Mouse (Mus musculus) embryo, embryonic 10 days (tissue): Measurements from ENCODE around the gene Arrdc5.

Source experiments
- DNase-seq: peaks from one replicate; pipeline ENCODE4 v3.0.0-alpha.2; 2015; ENCODE audit warnings: low spot score

Arrdc5 gene

DNA sequence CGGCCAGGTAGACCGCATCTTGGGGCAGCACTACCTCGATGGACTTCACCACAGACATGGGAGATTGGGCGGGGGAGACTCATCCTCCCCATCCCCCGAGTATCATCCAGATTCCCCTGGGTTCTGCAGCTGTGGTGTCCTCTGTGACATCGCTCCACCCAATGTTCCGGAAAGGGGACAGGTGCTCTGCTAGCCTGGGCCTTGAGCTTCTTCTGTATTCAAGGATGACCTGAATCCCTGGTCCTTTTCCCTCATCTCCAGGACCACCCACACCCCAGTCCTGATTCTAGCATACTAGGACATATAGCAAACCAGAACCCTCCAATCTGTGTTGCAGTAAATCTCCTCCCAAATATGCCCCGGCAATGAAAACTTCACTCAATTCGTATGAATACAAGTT lies at the start of gene Arrdc5:
Gene Arrdc5, minus strand, starts transcription at position 101 of the 400 bp plus-strand sequence.
- no peak for DNase-seq

DNA sequence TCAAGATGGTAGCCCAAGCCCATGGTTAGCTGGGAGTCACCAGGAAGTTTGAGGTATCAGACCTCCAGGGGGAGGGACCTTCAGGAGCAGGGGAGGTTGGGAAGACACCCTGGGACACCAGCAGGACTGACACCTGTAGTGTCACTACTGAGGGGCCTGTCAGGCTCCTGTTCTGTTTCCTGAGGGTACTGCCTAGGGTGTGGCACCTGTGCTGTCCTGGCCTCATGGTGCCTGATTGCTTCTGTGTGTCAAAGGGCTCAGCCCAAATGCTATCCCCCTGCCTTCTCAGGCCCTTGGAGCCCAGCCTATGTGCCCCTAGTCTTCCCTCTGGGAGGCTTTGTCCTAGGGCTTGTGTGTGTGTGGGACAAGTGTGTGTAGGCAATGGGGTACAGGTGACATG lies 48.5 kb upstream of the Arrdc5 start:
- DNase-seq = no peak

DNA sequence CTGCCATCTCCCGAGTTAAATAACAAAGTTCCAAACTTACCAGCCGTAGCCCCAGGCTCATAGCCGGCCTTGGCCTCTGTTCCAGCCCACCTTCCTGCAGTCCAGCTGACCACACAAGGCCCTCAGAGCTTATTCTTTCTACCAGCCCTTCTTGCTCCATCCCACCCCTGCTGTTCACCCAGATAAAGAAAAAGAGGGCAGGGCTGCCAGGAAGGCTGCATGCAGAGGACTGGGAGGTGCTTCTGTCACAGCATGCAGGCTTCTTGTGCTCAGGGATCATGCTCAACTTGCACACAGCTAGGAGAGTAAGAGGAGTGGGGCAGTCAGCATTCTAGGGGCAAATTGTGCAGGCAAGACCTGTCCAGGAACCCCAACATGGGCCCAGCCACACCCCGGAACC lies 48.0 kb upstream of the Arrdc5 start:
- DNase-seq = no peak

DNA sequence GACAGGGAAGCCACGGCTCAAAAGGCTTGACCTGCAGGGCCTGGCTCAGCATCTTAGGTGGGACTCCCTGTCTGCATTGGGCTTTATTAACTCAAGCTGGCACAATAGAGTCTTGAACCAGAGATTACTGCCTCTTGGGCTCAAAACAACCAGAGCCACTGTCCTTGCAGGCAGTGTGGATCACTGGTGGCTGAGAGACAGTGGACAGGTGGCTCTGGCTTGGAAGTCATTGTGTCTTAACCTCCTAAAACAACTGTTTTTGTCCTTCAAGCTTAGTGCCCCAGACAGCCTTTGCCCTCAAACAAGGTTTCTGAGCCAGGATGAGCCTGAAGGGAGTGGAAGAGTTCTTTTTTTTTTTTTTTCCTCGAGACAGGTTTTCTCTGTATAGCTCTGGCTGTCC lies 45.3 kb upstream of the Arrdc5 start:
- DNase-seq = no peak

DNA sequence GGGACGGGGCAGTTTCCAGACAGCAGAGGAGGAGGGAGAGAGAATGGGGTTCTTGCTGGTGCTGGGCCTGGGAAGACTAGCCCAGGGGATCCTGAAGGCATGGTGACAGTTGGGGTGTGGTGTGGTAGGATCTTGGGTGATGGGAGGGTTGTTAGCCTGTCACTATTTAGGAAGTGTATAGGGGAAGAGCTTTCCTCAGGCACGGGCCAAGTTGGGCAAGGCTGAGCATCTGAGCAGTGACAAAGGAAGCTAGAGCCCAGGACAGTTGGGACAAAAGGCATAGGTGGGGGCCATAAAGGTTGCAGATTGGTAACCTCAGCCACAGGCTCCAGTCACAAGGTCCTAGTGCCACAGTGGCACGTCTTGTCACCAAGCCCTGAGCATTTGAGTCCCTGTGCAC lies 43.4 kb upstream of the Arrdc5 start:
- DNase-seq = no peak

DNA sequence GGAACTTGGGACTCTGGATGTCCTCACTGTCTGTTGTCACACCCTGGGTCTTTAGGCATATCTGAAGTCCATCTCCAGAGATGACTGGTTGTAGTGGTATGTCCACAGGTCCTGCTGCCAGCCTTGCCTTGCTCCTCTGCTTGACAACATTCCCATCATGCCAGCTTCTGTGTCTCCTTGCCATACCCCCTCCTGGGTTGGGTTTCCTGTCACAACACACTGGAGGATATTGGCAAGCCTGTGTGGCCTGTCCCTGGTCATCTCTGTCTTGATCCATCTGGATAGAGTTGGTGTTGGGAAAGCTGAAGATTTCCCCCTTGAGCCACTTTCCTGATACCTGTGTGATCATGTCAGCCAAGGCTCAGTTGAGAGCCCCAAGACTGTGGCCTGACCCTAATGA lies 40.6 kb upstream of the Arrdc5 start:
- no peak for DNase-seq

DNA sequence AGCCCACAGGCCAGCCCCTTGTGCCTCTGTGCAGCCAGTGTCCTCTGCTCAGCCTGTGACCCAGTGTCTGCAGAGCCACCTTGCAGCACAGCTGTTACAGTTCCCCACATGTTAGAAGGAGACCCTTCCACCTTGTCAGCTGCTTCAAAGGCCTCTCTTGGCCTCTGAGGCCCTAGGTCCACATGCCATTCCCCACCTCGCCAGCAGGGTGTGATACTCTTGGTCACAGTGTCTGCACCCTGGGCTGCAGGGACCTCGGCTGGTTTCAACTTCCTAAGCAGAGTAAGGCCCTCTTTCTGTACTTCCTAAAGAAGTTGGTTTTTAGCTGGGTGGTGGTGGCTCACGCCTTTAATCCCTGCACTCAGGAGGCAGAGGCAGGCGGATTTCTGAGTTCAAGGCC lies 38.8 kb upstream of the Arrdc5 start:
- peak; percentile 63 for DNase-seq

DNA sequence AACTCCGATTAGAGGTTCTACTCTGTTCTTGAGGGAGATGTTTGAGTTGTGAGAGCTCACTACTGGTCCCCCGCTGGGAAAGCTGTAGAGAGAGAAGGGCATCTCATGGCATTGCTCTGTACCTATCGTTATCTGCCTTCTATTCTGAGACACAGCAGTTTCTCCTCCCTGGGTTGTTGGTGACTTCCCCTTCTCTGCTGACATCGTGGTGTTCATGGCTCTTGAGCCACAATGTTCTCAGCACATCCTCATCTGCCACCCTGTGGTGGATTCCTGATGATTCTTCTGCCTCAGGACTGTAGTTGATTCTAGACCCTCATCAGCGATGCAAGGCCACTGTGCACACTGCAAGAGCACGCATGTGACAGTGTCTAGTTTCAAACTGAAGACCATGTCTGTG lies 37.7 kb upstream of the Arrdc5 start:
- no peak for DNase-seq

DNA sequence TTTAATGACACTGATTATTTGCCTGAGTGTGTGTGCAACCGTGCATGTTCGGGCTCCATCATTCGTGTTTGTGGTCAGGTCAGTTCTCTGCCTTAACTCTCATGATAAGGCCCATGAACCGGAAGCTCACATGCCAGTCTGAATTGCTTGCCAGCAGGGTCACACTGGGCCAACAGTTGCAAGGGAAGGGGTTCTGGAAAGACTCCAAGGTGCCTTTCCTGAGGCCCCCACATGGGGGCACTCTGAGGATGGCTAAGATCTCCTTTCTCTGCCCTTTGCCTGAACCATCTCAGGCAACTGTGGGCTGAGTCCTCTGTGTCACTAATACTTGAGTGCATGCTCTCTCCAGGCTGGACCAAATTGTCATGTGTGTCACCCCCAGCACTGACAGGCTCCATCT lies 37.1 kb upstream of the Arrdc5 start:
- peak; percentile 23 for DNase-seq

DNA sequence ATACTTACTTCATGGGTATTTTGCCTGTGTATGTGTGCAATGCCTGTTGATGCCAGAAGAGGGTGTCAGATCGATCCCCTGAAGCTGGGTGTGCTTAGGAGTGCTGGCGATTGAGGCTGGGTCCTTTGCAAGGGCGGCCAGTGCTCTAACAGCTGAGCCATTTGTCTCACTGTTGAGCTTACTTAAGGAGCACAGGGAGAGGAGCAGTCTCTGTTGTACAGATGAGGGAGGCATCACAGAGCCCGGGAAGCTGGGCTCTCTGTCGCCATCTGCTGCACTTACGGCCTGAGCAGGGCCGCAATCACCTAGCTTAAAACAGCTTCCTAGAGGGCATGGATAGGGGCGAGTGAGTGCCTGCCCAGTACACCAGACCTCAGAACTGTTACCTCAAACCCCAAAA lies 32.9 kb upstream of the Arrdc5 start:
- DNase-seq = peak; percentile 42

DNA sequence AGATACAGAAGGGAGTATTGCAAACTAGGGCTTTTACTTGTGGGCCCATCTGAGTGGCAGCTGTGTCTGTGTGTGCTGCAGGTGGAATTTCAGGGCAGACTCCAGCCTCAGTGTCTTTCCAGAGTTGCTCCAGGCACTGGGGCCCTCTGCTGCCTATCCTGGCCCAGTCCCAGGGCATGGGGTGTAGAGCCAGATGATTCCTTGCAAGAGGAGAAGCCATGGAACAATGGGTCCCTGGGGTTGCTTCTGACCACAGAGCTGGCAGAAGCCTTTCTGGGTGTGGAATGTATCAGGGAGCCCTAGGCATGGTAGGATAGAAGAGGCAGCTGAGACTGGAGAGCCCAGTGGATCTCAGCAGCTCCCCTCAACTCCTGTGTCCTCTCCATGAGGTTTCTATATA lies 31.2 kb upstream of the Arrdc5 start:
- DNase-seq = no peak

DNA sequence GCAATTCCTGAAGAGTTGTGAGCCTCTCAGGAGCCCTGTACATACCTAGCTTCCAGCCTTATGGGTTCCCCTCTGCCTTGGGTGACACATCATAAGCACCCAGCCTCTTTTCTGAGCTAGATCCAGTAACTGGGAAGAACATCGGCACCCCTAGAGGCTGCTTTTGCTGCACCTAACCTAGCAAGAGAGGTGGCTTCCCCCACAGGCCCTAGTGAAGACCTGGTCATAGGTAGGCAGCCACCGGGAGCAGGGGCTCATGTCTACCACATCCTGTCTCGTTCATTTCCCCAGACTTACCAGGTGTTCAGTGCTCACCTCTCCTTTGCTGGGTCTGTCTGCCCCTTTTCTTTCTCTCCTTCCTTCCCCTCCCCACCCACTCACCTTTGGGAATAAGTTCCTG lies 30.3 kb upstream of the Arrdc5 start:
- no peak for DNase-seq

DNA sequence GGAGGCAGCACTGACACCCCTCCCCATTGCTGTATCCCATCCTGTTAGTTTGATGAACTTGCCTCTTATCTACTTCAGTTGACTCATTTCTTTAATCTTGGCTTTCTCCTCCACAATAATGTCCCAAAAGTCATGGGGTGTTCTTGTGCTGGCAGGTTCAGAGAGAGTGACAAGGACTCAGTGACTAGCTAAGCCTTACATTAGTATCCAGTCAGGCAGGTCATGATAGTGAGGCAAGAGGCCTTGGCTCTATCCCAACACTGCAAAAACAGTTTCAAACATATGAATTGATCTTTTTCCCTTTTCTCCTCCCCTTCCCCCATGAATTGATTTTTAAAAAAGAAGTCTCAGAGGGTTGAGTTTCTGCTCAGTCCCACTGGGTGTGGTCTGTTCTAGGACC lies 29.2 kb upstream of the Arrdc5 start:
- no peak for DNase-seq

DNA sequence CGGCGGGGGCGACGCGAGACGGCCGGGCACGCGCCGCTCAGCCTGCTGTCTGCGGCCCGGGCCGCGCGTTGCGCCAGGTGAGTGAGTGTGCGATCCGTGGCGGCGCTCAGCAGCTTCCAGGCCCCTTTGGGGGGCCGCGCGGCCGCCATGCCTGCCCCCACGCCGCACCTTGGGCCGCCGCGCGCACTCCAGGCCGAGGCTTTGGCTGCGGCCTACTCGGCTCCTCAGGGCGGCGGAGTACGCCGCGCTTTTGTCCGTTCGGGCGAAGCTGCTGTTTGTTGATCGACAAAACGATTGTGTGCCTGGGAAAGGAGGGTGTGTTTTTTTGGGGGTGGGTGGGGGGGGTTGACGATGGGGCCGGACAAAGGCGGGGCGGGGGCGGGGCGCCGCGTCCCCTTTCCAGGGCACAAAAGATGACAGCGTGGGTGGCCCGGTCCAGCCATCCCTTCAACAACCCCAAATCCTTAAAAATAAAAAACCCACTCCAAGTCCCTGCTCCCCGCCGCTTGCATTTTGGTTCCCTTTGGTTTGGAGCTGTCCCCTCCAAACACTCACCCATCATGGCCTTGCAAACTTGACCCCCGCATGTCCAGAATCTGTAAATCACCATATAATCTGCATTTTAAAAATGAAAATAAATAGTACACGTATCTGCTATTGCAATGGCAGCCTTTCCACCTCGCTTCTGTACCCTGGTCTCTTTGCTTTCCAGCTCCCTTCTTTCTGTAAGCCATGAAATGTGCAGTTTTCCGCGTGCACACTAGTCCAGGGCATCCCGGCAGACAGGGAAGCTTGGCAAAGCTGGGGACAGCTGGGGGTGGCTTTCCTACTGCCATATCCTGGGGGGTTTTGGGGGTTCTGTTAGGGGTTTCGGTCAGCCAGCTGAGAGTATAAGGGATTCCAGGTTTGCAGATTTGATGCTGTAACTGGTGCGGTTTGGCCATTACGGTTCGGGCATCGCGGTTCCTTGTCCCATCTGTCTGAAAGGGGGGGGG lies 26.4 kb upstream of the Arrdc5 start:
- peak; percentile 37 for DNase-seq

DNA sequence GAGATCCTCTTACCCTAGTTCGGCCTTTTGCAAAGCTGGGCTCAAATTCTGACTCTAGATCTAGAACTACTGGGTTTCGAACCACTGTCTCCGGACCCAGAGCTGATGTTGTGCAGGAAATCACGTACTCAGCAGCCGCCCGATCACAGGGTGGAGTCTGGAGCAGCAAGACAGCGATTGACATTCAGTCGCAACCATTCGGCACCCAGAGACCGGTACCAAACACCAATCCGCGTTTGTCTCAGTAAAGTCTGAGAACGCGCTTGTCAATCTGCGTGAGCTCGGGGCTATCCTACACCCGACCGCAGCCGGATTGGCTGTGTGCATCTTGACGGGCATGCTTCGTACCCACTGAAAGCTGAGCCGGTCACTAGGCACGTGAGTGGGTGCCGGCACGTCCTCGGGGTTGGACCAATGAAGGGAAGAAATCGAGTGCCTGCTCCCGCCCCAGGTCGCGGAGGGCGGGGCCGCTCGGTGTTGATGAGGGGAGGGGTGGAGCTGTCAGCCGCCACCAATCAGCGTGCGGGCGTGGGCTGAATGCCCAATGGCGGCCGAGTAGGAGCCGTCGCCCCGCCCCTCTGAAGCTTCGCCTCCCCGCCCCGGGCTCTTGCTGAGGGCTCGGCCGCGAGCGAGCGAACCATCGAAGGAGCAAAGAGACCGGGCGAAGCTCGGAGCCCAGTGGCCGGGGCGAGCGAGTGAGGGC lies 25.5 kb upstream of the Arrdc5 start, which contains the start of gene Kdm4b:
Gene Kdm4b, plus strand, starts transcription at position 613 of the 703 bp plus-strand sequence.
- peak; percentile 99 for DNase-seq

DNA sequence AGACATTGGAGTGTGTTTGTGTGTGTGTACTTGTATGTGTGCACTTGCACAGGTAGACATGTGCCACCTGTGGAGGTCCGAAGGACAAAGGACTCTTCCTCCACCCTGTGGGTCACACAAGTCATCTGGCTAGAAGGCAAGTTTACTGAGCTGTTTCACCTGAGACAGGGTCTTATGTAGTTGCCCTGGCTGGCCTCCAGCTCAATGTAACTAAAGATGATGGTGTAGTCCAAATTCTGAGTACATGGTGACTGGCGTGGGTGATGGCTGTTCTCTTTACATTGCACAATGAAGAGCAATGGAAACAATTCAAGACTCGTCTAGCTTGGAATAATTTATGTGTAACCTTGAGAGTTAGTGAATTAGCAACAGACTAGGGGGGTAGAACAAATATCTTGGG lies 24.3 kb upstream of the Arrdc5 start:
- DNase-seq = no peak

DNA sequence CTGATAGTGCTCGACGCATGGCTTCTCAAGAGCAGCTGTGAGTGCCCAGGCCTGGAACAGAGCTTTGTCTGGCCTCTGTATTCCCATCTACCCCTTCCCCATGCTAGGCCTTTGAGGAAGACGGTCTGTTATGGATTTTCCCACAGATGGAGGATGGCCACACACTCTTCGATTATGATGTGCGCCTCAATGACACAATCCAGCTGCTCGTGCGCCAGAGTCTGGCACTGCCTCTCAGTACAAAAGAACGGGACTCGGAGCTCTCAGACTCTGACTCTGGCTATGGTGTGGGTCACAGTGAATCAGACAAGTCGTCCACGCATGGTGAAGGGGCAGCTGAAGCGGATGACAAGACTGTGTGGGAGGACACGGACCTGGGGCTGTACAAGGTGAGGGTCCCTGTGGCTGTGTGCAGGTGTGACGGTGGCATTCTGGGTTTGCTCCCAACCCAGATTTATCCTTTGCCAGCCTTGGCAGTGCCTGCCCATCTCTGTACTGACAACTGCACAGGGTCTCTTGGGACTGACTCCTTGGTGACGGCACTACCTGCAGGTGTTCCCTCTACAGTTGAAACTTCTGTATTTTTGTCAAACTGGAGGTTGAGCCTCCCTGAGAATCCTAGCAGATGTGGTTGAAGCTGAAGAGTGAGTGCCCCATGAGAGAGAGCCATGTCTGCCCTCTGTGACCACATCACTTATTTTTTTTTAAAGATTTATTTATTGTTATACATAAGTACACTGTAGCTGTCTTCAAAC lies 9.3 kb upstream of the Arrdc5 start:
- DNase-seq = no peak

DNA sequence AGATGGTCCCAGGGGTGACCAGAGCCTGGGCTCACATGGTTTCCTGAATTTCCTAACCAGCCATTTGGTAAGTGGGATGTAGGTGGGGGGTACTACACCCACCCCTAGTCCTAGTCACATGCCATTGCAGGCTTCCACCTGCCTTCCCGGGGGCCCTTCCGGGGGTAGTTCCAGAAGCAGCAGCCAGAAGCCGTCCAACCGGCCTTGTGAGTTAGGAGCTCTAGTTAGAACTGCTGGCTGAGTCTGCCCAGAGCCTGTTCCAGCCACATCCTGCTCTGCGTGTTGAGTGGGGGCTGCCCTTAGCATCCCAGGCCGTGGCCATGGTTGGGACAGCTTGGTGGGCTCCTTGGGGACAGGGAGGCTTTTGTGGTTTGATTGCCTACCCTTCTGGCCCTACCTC lies 8.0 kb upstream of the Arrdc5 start:
- no peak for DNase-seq

DNA sequence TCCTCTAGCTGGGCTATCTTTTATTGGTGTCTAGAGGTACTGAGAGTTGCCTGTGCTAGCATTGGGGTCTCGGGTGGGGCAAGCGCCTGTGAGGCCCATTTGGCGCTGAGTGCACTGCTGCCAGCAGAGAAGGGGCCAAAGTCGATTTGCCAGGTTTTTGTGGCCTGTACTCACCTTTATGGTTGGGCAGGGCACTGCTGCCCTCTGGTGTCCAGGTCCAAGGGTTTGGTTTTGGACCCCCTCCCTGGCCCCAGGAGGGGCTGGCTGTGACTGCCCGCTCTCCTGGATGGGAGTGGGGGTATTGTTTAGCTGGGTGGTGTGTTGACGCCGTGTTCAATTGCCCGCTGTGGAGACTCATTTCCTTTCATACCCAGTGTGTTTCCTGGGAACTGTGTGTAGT lies 5.7 kb upstream of the Arrdc5 start:
- DNase-seq = no peak

DNA sequence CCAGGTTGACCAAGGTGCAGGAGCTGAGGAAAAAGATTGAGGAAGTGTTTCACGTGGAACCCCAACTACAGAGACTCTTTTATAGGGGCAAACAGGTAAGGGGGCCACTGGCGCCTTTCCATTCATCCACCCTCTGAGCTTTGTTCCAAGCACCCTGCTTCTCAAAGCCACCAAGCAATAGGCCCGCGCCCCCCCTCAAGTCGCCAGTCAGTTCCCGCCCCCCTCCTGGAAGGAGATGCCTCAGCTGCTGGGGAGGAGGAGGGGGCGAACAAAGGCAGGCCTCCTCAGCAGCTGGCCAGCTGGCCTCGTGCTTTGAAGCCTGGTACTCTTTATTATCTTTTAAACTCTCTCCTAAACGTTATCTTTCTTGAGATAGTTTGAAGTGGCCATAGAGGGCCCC lies 5.1 kb upstream of the Arrdc5 start:
- no peak for DNase-seq

DNA sequence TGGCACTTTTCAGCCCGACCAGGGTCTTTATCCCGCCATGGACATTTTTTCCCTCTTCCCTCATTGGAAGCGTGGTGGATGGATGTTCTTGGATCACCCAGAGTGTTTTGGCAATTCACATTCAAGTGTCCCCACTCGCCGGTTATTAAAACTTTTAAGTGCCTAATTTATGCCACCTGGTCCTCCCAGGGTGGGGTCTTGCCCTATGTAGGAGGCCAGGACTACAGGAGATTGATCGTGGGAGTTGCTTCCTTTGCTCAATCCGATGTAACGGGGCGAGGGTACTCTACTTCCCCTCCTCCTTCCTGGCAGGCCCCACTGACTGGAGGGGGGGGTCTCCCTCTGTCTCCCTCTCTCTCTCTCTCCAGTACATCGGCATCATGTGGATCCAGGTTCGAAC lies 4.6 kb upstream of the Arrdc5 start:
- no peak for DNase-seq

DNA sequence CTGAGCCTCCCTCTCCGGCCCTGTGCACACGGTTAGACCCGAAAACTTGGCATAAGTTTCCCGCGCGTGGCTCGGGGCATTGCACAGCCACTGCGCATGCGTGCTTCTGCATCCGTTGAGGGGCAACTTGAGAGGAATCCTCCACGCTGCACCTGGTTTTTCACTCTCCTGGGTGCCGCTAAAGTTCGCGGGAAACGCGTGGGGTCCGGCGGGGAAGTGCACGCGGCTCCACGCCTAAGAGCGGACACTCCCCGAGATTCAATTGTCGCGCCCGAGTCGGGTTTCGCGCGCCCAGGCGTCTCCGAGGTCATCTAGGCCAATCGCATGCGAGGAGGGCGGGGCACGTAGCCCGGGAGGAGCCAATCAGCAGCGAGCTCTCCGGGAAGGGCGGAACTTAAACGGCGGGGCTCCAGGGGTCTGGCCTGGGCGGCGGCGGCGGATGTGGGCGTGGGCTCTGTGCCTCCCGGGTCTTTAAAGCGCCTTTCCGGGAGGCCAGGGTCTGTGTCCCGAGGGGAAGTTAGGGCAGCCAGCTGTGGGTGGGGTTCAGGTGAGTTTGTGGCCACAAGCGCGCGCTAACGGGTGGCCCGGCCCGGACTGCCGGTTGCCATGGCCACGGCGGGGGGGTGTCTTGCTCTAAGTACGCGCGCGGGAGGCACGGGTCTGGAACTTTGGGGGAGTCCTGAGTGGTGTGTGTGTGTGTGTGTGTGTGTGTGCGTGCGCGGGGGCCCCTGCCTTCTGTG lies 3.9 kb upstream of the Arrdc5 start:
- DNase-seq = peak; percentile 98
